Mouse (Mus musculus): ENCODE measurements at regions not wholly inside any gene's neighbourhood (a gene's known extent, or its start where the extent isn't known, plus 50 kb on each side); places are given as distances from the start of the nearest gene placed in this dataset.

- no peak for DNase-seq (ENCODE audit: extremely low spot score in 1 of 2, low spot score in 2 of 2)
- intact Hi-C loops (cut with DNase I) = loop anchor here (5.0 to 10.0 kb wide), 2 partner anchors 138 to 246 kb away; no protein-coding TSS in a partner anchor
Observed at GRCm38 (mm10) chr1:193448793-193449393, 78.8 kb upstream of the Camk1g start.

- DNase-seq (ENCODE audit: extremely low spot score in 1 of 2, low spot score in 2 of 2) = peak in 1 of 2 experiments; percentile 38
- intact Hi-C loops (cut with DNase I) = loop anchor here (5.0 to 10.0 kb wide), 2 partner anchors 140 to 247 kb away; no protein-coding TSS in a partner anchor
Observed at GRCm38 (mm10) chr1:193447647-193448046, 77.5 kb upstream of the Camk1g start.

- DNase-seq (ENCODE audit: extremely low spot score in 1 of 2, low spot score in 2 of 2) = no peak
- intact Hi-C loops (cut with DNase I) = loop anchor here (10.0 kb wide), 1 partner anchor 251 kb away; no protein-coding TSS in a partner anchor
Observed at GRCm38 (mm10) chr1:193443964-193444676, 74.0 kb upstream of the Camk1g start.

- intact Hi-C loops (cut with DNase I) = loop anchor here (10.0 kb wide), 1 partner anchor 254 kb away; no protein-coding TSS in a partner anchor
- DNase-seq (ENCODE audit: extremely low spot score in 1 of 2, low spot score in 2 of 2) = no peak
Observed at GRCm38 (mm10) chr1:193440512-193440911, 70.4 kb upstream of the Camk1g start.

GRCm38 (mm10) chr1:193434281-193434680, 64.2 kb upstream of the Camk1g start:
- intact Hi-C loops (cut with DNase I) = no loop called here
- DNase-seq (ENCODE audit: extremely low spot score in 1 of 2, low spot score in 2 of 2) = no peak

GRCm38 (mm10) chr1:193433493-193434021, 63.5 kb upstream of the Camk1g start:
- peak in 1 of 2 experiments; percentile 46 for DNase-seq (ENCODE audit: extremely low spot score in 1 of 2, low spot score in 2 of 2)
- intact Hi-C loops (cut with DNase I) = no loop called here

- DNase-seq (ENCODE audit: extremely low spot score in 1 of 2, low spot score in 2 of 2) = no peak
- intact Hi-C loops (cut with DNase I) = no loop called here
Observed at GRCm38 (mm10) chr1:193430231-193430630, 60.1 kb upstream of the Camk1g start.

- intact Hi-C loops (cut with DNase I) = no loop called here
- DNase-seq (ENCODE audit: extremely low spot score in 1 of 2, low spot score in 2 of 2) = no peak
Observed at GRCm38 (mm10) chr1:193423653-193424075, 53.6 kb upstream of the Camk1g start.

GRCm38 (mm10) chr1:193422886-193423285, 52.8 kb upstream of the Camk1g start:
- DNase-seq (ENCODE audit: extremely low spot score in 1 of 2, low spot score in 2 of 2) = no peak
- intact Hi-C loops (cut with DNase I) = no loop called here

- DNase-seq (ENCODE audit: extremely low spot score in 1 of 2, low spot score in 2 of 2) = no peak
- intact Hi-C loops (cut with DNase I) = no loop called here
Observed at GRCm38 (mm10) chr1:193421820-193422219, 51.7 kb upstream of the Camk1g start.

- intact Hi-C loops (cut with DNase I) = no loop called here
Observed at GRCm38 (mm10) chr1:193421414-193421813, 51.3 kb upstream of the Camk1g start.

More at GRCm38 (mm10) chr1:193421414-193421813, 51.3 kb upstream of the Camk1g start:
- DNase-seq (ENCODE audit: extremely low spot score in 1 of 2, low spot score in 2 of 2) = no peak

Small RNA genes lying in the stretch of these regions (microRNA-seq; reads per million reads assigned to microRNA genes)
- gene Mir205 = 6.9 reads per million, percentile 24 among the genes with 10 or more reads in this experiment

Data from left cerebral cortex, postnatal 10 days (tissue).